Mouse (Mus musculus) WW6 (cell line): ENCODE results near the gene Tmem141.
A peak's percentile ranks its signal among the peaks of the same experiment; 100 is the strongest.

Source experiments
- DNase-seq: peaks from one replicate; pipeline ENCODE4 v3.0.0-alpha.2; 2013; ENCODE audit warnings: low read depth, low spot score

Tmem141 gene

GRCm38 (mm10) chr2:25607761-25608622 lies 13.8 kb downstream of the Tmem141 start, which contains the start of gene Rabl6:
Rabl6 (minus strand) TSS chr2:25608521.
- peak; percentile 54 for DNase-seq

- no peak for DNase-seq
Measured at GRCm38 (mm10) chr2:25602526-25602925, 19.3 kb downstream of the Tmem141 start.

- DNase-seq: no peak
Measured at GRCm38 (mm10) chr2:25600037-25600436, 21.8 kb downstream of the Tmem141 start.

GRCm38 (mm10) chr2:25598749-25599148 lies 23.1 kb downstream of the Tmem141 start:
- DNase-seq: no peak

- DNase-seq: no peak
Measured at GRCm38 (mm10) chr2:25596765-25597510, 24.9 kb downstream of the Tmem141 start.

- no peak for DNase-seq
Measured at GRCm38 (mm10) chr2:25591863-25592262, 29.9 kb downstream of the Tmem141 start.

GRCm38 (mm10) chr2:25588227-25588907 lies 33.4 kb downstream of the Tmem141 start:
- no peak for DNase-seq

GRCm38 (mm10) chr2:25587290-25587689 lies 34.5 kb downstream of the Tmem141 start:
- no peak for DNase-seq

GRCm38 (mm10) chr2:25585601-25586000 lies 36.2 kb downstream of the Tmem141 start:
- DNase-seq: no peak

- DNase-seq: no peak
Measured at GRCm38 (mm10) chr2:25584856-25585255, 36.9 kb downstream of the Tmem141 start.

- DNase-seq: no peak
Measured at GRCm38 (mm10) chr2:25584152-25584551, 37.7 kb downstream of the Tmem141 start.

GRCm38 (mm10) chr2:25583571-25583970 lies 38.2 kb downstream of the Tmem141 start:
- DNase-seq: no peak

- no peak for DNase-seq
Measured at GRCm38 (mm10) chr2:25583120-25583481, 38.7 kb downstream of the Tmem141 start.

- DNase-seq: no peak
Measured at GRCm38 (mm10) chr2:25582466-25583119, 39.2 kb downstream of the Tmem141 start.

- no peak for DNase-seq
Measured at GRCm38 (mm10) chr2:25581901-25582301, 39.9 kb downstream of the Tmem141 start.

GRCm38 (mm10) chr2:25581294-25581864 lies 40.4 kb downstream of the Tmem141 start, which contains the start of gene Ajm1:
Ajm1 (minus strand) TSS chr2:25581757.
- DNase-seq: no peak

GRCm38 (mm10) chr2:25580621-25581101 lies 41.1 kb downstream of the Tmem141 start:
- DNase-seq: no peak

GRCm38 (mm10) chr2:25579737-25580460 lies 41.9 kb downstream of the Tmem141 start:
- DNase-seq: no peak

- no peak for DNase-seq
Measured at GRCm38 (mm10) chr2:25578796-25579736, 42.7 kb downstream of the Tmem141 start.
